Mouse (Mus musculus) megakaryocyte-erythroid progenitor cell, adult 5-6 weeks (primary cell): ENCODE measurements around the gene Gpr83. TPM values are rescaled to one million over a fixed set of nuclear protein-coding genes. Genes with fewer than 3 reads are reported as not detected.

Experiments used
- ATAC-seq: replicated peaks from 2 replicates; pipeline ENCODE4 v1.8.0; 2016; ENCODE audit warnings: mild to moderate bottlenecking, inconsistent platforms; ENCODE audit not compliant: severe bottlenecking, poor library complexity, low FRiP score, low TSS enrichment
- total RNA-seq, 2 experiments: library from RNA; stranded (forward) in 1 of 2; stranded (reverse) in 1 of 2; fragments of 200-1000, 215-1000 nt in 1 of 2; fragments of >200 nt in 1 of 2; fragmentation: Nextera tagmentation in 1 of 2; gene quantifications; 2 replicates each; pipeline ENCODE4 v1.2.3; 2014 to 2017

Gene Gpr83
- total RNA-seq, 2 experiments from 2014 or later, result not detected

DNA sequence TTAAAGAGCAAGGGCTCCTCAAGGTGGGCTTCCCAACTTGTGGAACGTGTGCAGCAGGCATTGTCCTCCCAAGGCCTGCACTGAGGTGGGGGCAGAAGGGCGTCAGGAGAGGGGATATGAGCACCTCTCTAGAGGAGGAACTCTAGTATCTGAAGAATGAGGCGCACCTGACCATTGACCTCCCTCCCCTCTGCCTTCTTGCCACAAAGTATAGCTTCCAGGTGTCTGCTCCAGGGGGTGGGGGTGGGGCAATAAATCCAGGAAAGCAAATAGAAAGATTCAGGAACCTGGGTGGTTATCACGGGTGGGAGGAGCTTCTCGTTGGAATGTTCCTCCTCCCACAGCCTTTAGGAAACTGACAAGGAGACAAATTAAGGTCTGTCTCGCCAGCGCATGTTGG lies 41.7 kb downstream of the Gpr83 start:
- no peak for ATAC-seq

GRCm38 (mm10) chr9:14902416-14902815 lies 42.4 kb downstream of the Gpr83 start:
- no peak for ATAC-seq

DNA sequence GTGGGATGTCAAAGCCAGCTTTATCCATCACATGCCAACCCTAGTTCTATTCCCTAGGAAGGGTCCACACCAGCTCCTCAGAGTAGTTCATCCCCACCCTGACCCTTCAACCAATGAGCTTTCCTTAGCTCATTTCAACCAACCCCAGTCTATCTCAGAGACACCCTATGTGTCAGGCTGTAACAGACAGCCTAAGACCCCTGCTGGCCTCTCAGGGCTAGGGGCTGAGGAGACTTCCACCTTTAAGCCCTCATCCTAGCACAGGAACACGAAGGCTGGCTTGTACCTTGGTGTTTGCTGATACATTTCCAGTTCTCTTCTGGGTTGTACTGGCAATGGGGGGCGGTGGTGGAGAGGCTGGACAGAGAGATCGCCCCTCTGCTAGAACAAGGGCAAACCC lies 43.0 kb downstream of the Gpr83 start:
- ATAC-seq, result no peak

DNA sequence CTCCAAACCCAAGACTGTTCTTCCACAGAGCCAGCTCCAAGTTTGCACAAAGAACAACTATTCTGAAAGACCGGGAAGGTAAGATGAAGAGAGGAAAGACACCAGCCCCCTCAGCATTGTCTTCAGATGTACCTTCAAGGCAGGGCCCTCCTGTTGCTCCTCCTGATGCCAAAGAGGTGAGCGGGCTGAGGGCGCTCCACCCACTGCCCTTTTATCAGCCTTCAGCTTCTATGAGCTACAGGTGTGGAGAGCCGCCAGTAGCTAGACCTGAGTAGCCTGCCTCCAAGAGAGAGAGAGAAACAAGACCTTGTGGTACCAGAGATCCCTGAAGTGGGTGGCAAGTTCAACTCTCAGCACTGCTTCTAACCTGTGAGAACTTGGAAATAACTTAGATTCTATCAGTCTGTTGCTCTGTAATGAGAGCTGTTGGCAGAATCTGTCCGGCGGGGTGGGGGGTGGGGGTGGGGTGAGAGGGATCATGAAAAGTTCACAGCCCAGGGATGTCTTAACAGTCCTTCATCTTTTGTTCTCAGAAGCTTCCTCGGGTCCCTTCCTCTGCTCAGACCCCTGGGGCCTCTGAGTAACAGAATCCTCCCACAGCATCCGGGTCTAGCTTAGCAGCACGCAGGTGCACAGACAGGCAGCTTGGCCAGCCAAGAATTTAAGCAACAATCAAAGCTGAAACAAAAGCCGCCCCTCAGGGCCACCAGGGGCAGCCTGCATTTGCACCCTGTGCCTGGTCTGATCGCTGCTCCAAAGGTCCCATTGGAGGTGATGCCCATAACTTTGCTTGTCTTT lies 43.8 kb downstream of the Gpr83 start, which contains the start of gene Izumo1r:
Gene Izumo1r, minus strand, starts transcription at position 369 of the 798 bp plus-strand sequence.
- ATAC-seq, result no peak

DNA sequence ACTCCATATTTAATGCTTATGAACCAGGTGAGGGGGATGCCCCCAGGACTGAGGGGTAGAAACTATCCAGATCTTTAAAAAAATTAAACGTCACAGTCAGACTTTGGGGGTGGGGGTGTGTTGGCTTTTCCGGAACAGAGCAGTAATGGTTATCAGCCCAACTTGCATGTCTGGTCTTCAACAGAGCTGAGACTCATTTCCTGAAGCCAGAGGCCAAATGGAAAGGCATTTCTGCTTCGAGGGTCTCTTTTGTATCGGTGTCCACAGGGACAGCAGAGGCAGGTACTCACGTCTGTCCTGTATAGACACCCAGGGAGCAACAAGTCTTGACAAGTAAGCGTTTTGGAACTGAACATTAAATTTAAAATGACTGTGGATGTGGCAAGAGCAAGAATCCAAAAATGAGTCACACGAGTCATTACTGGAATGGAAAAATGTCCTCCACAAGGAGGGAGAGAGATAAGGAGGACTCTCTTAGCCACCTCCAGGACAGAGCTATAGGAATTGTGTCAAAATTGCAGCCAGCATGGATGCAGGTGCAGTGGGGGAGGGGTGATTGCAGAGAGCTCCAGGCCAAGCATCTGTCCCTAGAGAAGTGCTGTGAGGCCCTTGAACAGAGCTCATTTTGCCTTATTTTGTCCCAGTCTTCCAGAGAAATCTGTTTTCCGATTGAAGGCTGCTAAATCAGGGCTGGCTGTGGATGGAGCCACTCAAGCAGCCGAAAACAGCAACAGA lies 44.9 kb downstream of the Gpr83 start:
- ATAC-seq, result no peak

DNA sequence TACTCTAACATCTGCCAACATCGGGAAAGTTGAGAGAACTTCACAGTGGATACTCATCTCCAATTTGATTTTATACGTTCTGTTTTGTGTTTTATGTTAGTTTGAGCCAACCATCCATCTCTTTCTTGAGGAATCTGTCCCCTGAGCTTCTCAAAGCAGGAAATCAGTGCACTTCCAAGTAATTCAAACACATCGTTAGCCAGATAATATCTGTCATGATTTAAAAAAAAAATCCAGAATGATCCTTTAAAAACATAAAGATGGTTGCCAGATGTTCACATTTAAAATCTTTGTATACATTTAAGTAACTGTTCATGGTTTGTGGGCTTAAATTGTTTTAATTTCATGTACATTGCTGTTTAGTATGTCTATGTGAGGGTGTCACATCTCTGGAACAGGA lies 45.9 kb downstream of the Gpr83 start:
- no peak for ATAC-seq

DNA sequence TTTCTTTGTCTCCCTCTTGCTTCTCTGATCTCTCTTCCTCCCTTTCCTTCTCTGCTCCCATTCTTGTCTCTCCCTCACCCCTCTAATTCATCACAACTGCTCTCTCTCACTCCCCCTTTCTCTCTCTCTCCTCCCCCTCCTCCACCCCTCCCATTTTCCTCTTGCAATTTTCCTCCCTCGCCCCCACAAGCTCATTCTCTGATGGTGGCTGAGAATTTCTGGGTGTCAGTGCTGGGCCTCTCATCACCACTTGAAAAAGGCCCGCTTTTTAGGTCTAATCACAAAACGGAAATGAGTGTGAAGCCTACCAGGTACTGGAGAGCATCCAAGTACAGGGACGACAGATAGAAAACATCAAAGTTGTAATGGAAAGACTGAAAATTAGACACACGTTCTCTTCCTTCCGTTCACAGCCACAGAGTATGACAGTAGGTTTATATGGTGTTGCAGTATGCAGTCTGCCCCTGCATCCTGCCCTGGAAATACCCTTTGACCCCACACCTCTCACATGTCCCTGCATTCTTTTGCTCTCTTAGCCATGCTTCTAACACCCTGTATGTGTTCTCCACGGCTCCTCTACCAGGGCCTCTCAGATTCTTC lies 47.9 kb downstream of the Gpr83 start:
- ATAC-seq, result no peak

DNA sequence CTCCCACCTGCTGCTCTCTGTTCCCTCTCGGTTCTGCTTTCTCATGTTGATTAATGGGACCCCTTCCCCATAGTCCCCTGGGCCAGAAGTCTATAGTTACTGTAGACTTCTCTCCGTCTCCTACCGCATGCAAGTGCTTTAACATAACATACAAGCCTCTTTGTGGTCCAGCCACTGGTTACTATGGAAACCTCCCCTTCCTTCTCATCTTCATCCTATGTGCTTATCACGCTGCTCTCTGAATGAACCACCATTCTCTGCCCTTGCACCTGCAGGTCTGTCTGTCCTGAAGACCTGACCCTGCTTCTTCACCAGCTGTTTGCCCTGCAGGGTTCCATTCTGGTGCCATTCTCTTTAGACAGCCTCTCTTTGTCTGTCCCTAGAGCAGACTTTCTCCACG lies 50.0 kb downstream of the Gpr83 start:
- ATAC-seq, result no peak

- no peak for ATAC-seq
Measured at GRCm38 (mm10) chr9:14912037-14912436, 52.0 kb downstream of the Gpr83 start.

GRCm38 (mm10) chr9:14917661-14918060 lies 57.7 kb downstream of the Gpr83 start:
- no peak for ATAC-seq

- no peak for ATAC-seq
Measured at GRCm38 (mm10) chr9:14918825-14919668, 59.0 kb downstream of the Gpr83 start.

Other genes starting within 250 kb of the Gpr83 start
- gene Amotl1, start 215.2 kb upstream of the Gpr83 start, total RNA-seq (2014; fragmentation: Nextera tagmentation), result not detected in 2 replicates
- gene Amotl1, start 215.2 kb upstream of the Gpr83 start, total RNA-seq (2017), result not detected in 2 replicates
- gene Piwil4, start 119.5 kb upstream of the Gpr83 start, total RNA-seq (2014; fragmentation: Nextera tagmentation), result not detected in 2 replicates
- gene Piwil4, start 119.5 kb upstream of the Gpr83 start, total RNA-seq (2017), result not detected in 2 replicates
- gene Fut4, start 107.8 kb upstream of the Gpr83 start, total RNA-seq (2014; fragmentation: Nextera tagmentation), result 0.48 and 0.72 TPM in 2 replicates
- gene Fut4, start 107.8 kb upstream of the Gpr83 start, total RNA-seq (2017), result 0.57 and 1.1 TPM in 2 replicates
- not detected in 2 replicates for gene 1700012B09Rik, start 89.2 kb upstream of the Gpr83 start, total RNA-seq (2014; fragmentation: Nextera tagmentation)
- not detected in 2 replicates for gene 1700012B09Rik, start 89.2 kb upstream of the Gpr83 start, total RNA-seq (2017)
- 45.2 and 62.0 TPM in 2 replicates for gene Mre11a, start 75.6 kb upstream of the Gpr83 start, total RNA-seq (2014; fragmentation: Nextera tagmentation)
- gene Mre11a, start 75.6 kb upstream of the Gpr83 start, total RNA-seq (2017), result 85.7 and 119 TPM in 2 replicates
- 45.8 and 47.3 TPM in 2 replicates for gene Ankrd49, start 75.4 kb upstream of the Gpr83 start, total RNA-seq (2014; fragmentation: Nextera tagmentation)
- 52.2 and 76.9 TPM in 2 replicates for gene Ankrd49, start 75.4 kb upstream of the Gpr83 start, total RNA-seq (2017)
- 1.9 TPM in 1 of 2 replicates, not detected in the other for gene Izumo1r, start 43.7 kb downstream of the Gpr83 start, total RNA-seq (2014; fragmentation: Nextera tagmentation)
- gene Izumo1r, start 43.7 kb downstream of the Gpr83 start, total RNA-seq (2017), result not detected in 2 replicates
- 3.9 and 19.7 TPM in 2 replicates for gene Panx1, start 185.3 kb downstream of the Gpr83 start, total RNA-seq (2014; fragmentation: Nextera tagmentation)
- gene Panx1, start 185.3 kb downstream of the Gpr83 start, total RNA-seq (2017), result 5.2 and 5.4 TPM in 2 replicates